Mouse (Mus musculus) embryonic facial prominence, embryonic 11.5 days (tissue): ENCODE data around the gene Larp1. TPM values are rescaled to one million over a fixed set of nuclear protein-coding genes. Genes with fewer than 3 reads are reported as not detected.

Experiments
- ATAC-seq: fragments of 200-750 bp; cut with Nextera tagmentation; replicated peaks from 2 replicates; pipeline ENCODE4 v1.8.0; 2017; ENCODE audit warnings: low read depth; ENCODE audit not compliant: insufficient number of reproducible peaks, low FRiP score, low TSS enrichment
- DNase-seq: peaks from one replicate; pipeline ENCODE4 v3.0.0-alpha.2; 2015; ENCODE audit warnings: low spot score
- H3K27ac ChIP-seq: fragments of 300-500 bp; sonication (generic); replicated peaks from 2 replicates; pipeline ENCODE4 v1.5.1; 2014; ENCODE audit warnings: mild to moderate bottlenecking, low read depth, low read length, control low read depth
- H3K27me3 ChIP-seq: fragments of 300-500 bp; sonication (generic); 2 replicates; pipeline ENCODE4 v1.6.1; 2014; ENCODE audit warnings: mild to moderate bottlenecking, low read length, moderate library complexity, mixed read lengths; ENCODE audit not compliant: control insufficient read depth, insufficient read depth
- H3K36me3 ChIP-seq: fragments of 300-500 bp; sonication (generic); replicated peaks from 2 replicates; pipeline ENCODE4 v1.6.1; 2014; ENCODE audit warnings: low read depth, mild to moderate bottlenecking, low read length, moderate library complexity, mixed read lengths; ENCODE audit not compliant: control insufficient read depth, insufficient read depth
- H3K4me1 ChIP-seq: fragments of 300-500 bp; sonication (generic); 2 replicates; pipeline ENCODE4 v1.6.1; 2014; ENCODE audit warnings: low read length, mixed read lengths; ENCODE audit not compliant: control insufficient read depth, insufficient read depth
- H3K4me2 ChIP-seq: fragments of 300-500 bp; sonication (generic); 2 replicates; pipeline ENCODE4 v1.6.1; 2014; ENCODE audit warnings: low read depth, mild to moderate bottlenecking, control low read depth, low read length, moderate library complexity
- H3K4me3 ChIP-seq: fragments of 300-500 bp; sonication (generic); 2 replicates; pipeline ENCODE4 v1.5.1; 2014; ENCODE audit warnings: low read depth, low read length, control low read depth
- H3K9ac ChIP-seq: fragments of 300-500 bp; sonication (generic); replicated peaks from 2 replicates; pipeline ENCODE4 v1.6.1; 2014; ENCODE audit warnings: mild to moderate bottlenecking, control low read depth, low read length
- H3K9me3 ChIP-seq: fragments of 300-500 bp; sonication (generic); replicated peaks from 2 replicates; pipeline ENCODE4 v1.6.1; 2016; ENCODE audit warnings: mild to moderate bottlenecking, low read length, inconsistent platforms, mixed read lengths; ENCODE audit not compliant: control insufficient read depth
- WGBS: fragments of 180-500 bp; shearing (Covaris S2); extraction: QIAGEN DNeasy Blood & Tissue Kit; methylation state at CpG from one replicate; pipeline ENCODE4 v1.1.7; 2014; 5-methylcytosine and 5-hydroxymethylcytosine counted together
- polyA plus RNA-seq: library from polyadenylated mRNA; unstranded; fragments of >200 nt; fragmentation: Nextera tagmentation; extraction: Ambion mirVana; gene quantifications from 2 replicates; pipeline ENCODE4 v1.2.1, GENCODE M21; 2014

Larp1 gene
- polyA plus RNA-seq, 1 experiment from 2014 or later, result 15.2 TPM

- Histone ChIP-seq H3K4me1 (peaks cover 4% of the 10 kb centered on the region), H3K4me3 (no peak overlapping the region), H3K36me3 (no peaks in the 10 kb centered on the region), H3K9ac (no peak overlapping the region), H3K27ac (no peak overlapping the region), H3K27me3 (no peaks in the 10 kb centered on the region), H3K9me3 (no peaks in the 10 kb centered on the region), H3K4me2 (no peak overlapping the region)
- 91% methylated on average over 1 of the region's 1 CpGs for WGBS
- ATAC-seq (no peak), DNase-seq (no peak)
Measured at GRCm38 (mm10) chr11:58012674-58013073, 3.8 kb downstream of the Larp1 start.

DNA sequence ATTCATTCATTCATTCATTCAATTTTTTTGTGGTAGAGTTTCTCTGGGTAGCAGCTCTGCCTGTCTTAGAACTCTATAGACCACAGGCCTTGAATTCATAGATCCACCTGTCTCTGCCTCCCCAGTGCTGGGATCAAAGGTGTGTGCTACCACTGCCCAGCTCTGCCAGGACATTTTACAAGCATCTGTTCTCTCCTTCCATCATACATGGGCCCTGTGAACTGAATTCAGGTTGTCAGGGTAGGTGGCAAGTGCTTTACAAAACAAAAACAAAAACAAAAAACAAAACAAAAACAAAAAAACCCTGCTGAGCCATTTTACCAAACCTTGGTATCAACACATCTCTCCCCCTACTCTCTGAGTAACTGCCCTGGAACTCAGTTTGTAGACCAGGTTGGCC, 4.2 kb downstream of the Larp1 start:
- no peak overlapping the region for H3K27ac ChIP-seq
- ATAC-seq, result no peak
- H3K36me3 ChIP-seq, result no peaks in the 10 kb centered on the region
- H3K9ac ChIP-seq, result no peak overlapping the region
- H3K4me2 ChIP-seq, result no peak overlapping the region
- no peak for DNase-seq
- H3K4me1 ChIP-seq, result peaks cover 4% of the 10 kb centered on the region
- H3K9me3 ChIP-seq, result no peaks in the 10 kb centered on the region
- no peak overlapping the region for H3K4me3 ChIP-seq
- H3K27me3 ChIP-seq, result no peaks in the 10 kb centered on the region

DNA sequence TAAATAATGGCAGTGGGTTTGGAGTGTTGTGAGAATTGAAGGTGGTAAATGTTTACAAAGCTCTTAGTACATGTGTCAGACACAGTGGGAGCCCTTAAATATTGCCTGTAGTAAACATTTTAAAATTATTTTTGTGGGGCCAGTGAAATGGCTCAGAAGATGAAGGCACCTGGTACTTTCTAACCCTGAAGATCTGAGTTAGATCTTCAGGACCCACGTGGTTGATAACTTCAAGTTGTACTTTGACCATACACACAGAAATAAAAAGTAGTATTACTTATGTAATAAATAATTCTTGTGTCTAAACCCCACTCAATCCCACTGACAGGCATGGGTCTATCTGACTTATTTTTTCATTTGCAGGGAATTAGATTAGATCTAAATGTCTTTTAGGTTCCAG, 5.7 kb downstream of the Larp1 start:
- no peak for DNase-seq
- Histone ChIP-seq H3K4me2 (no peak overlapping the region), H3K4me1 (peaks cover 4% of the 10 kb centered on the region), H3K27me3 (no peaks in the 10 kb centered on the region), H3K4me3 (no peak overlapping the region), H3K9ac (no peak overlapping the region), H3K9me3 (no peaks in the 10 kb centered on the region), H3K27ac (no peak overlapping the region), H3K36me3 (no peaks in the 10 kb centered on the region)
- no peak for ATAC-seq
- 84% methylated on average over 1 of the region's 1 CpGs for WGBS

- no peak for DNase-seq
- Histone ChIP-seq H3K4me3 (no peak overlapping the region), H3K4me1 (peaks cover 4% of the 10 kb centered on the region), H3K36me3 (no peaks in the 10 kb centered on the region), H3K27ac (no peak overlapping the region), H3K9ac (no peak overlapping the region), H3K9me3 (no peaks in the 10 kb centered on the region), H3K4me2 (no peak overlapping the region), H3K27me3 (no peaks in the 10 kb centered on the region)
- 75% methylated on average over 2 of the region's 2 CpGs for WGBS
- ATAC-seq, result no peak
Measured at GRCm38 (mm10) chr11:58015339-58015738, 6.5 kb downstream of the Larp1 start.

DNA sequence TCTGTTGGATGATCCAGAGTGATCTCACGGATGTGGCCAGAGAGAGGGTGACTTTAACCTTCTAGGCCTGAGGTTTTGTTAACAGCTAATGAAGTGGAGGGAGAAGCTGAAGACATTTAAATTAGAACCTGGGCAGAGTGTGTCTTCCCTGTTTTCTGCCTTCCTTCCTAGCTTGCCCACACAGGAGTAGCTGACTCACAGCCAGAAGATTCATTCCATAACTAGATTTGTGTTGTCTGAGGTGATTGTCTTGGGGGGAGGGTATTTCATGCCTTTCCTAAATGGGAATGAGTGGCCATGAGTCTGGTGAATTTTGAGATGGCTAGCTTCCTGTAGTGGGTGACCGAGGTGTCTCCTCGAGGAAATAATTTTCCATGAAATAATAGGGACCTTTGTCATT, 7.5 kb downstream of the Larp1 start:
- 62% methylated on average over 3 of the region's 3 CpGs for WGBS
- Histone ChIP-seq H3K4me3 (no peak overlapping the region), H3K9ac (no peak overlapping the region), H3K27ac (no peak overlapping the region), H3K9me3 (no peaks in the 10 kb centered on the region), H3K27me3 (no peaks in the 10 kb centered on the region), H3K36me3 (no peaks in the 10 kb centered on the region), H3K4me1 (peaks cover 2% of the 10 kb centered on the region), H3K4me2 (no peak overlapping the region)
- DNase-seq, result no peak
- no peak for ATAC-seq

GRCm38 (mm10) chr11:58017422-58017821, 8.6 kb downstream of the Larp1 start:
- Histone ChIP-seq H3K4me2 (no peak overlapping the region), H3K36me3 (no peaks in the 10 kb centered on the region), H3K27ac (no peak overlapping the region), H3K9ac (no peak overlapping the region), H3K4me3 (no peak overlapping the region), H3K9me3 (no peaks in the 10 kb centered on the region), H3K27me3 (no peaks in the 10 kb centered on the region), H3K4me1 (peaks cover 2% of the 10 kb centered on the region)
- ATAC-seq, result no peak
- no peak for DNase-seq
- WGBS, result 84% methylated on average over 1 of the region's 1 CpGs

GRCm38 (mm10) chr11:58018287-58018686, 9.4 kb downstream of the Larp1 start:
- H3K4me2 ChIP-seq, result no peak overlapping the region
- H3K4me3 ChIP-seq, result no peak overlapping the region
- no peak for DNase-seq
- H3K9ac ChIP-seq, result no peak overlapping the region
- no peaks in the 10 kb centered on the region for H3K27me3 ChIP-seq
- no peak for ATAC-seq
- H3K36me3 ChIP-seq, result no peaks in the 10 kb centered on the region
- H3K9me3 ChIP-seq, result no peaks in the 10 kb centered on the region
- H3K4me1 ChIP-seq, result peaks cover 2% of the 10 kb centered on the region
- 81% methylated on average over 2 of the region's 2 CpGs for WGBS
- no peak overlapping the region for H3K27ac ChIP-seq

DNA sequence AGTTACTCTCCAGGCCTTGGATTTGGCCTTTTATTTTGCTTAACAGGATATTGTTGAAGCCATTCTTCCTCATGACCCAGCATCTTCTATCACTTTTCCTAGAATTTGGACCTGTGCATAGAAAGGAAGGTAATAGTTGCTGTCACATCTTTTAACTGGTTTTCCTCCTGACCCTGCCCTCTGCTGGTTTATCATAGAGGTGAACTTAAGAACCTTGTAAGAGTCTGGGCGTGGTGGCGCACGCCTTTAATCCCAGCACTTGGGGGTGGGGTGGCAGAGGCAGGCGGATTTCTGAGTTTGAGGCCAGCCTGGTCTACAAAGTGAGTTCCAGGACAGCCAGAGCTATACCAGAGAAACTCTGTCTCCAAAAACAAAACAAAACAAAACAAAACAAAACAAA, 9.8 kb downstream of the Larp1 start:
- Histone ChIP-seq H3K4me2 (no peak overlapping the region), H3K9me3 (no peaks in the 10 kb centered on the region), H3K27ac (no peak overlapping the region), H3K36me3 (no peaks in the 10 kb centered on the region), H3K9ac (no peak overlapping the region), H3K27me3 (no peaks in the 10 kb centered on the region), H3K4me3 (no peak overlapping the region), H3K4me1 (peaks cover 2% of the 10 kb centered on the region)
- 96% methylated on average over 4 of the region's 4 CpGs for WGBS
- no peak for DNase-seq
- ATAC-seq, result no peak
